Mouse (Mus musculus) cerebellum, postnatal 10 days (tissue): ENCODE measurements around the gene Surf4.
"Not testable (repeated sequence)": the region's sequence is repeated elsewhere in the genome, so short reads cannot be mapped to it uniquely, and the experiment has no call there.

Experiments
- DNase-seq, 2 experiments: peaks; one replicate each; pipeline ENCODE4 v3.0.0; 2021; ENCODE audit warnings: mixed read lengths in 2 of 2

The Surf4 gene

GRCm38 (mm10) chr2:26901834-26902400, 31.8 kb downstream of the Surf4 start:
- no peak for DNase-seq

- DNase-seq, result no peak
Measured at GRCm38 (mm10) chr2:26900731-26901130, 33.0 kb downstream of the Surf4 start.

- no peak for DNase-seq
Measured at GRCm38 (mm10) chr2:26895898-26896297, 37.8 kb downstream of the Surf4 start.

- DNase-seq, result not testable (repeated sequence)
Measured at GRCm38 (mm10) chr2:26886170-26886569, 47.6 kb downstream of the Surf4 start.

- not testable (repeated sequence) for DNase-seq
Measured at GRCm38 (mm10) chr2:26885541-26885940, 48.2 kb downstream of the Surf4 start.

- no peak for DNase-seq
Measured at GRCm38 (mm10) chr2:26878571-26878970, 55.2 kb downstream of the Surf4 start.

GRCm38 (mm10) chr2:26870666-26871065, 63.1 kb downstream of the Surf4 start:
- DNase-seq, result no peak
